Comparison of ENCODE assay signal across 9 mouse cellular contexts in genomic region chr5:135777796-135778470, GRCm38 (mm10). TPM values are rescaled to one million over a fixed set of nuclear protein-coding genes. Genes with fewer than 3 reads are reported as not detected.
DNase-seq lines count a peak whose midpoint lies in the region; ATAC-seq and TF ChIP-seq lines count a peak whose summit lies in the region.
"Had no signal": no experiment of that assay in that cellular context is flagged by ENCODE, and none has a peak within 500 bp of the region (broad histone marks: within the 10 kb centered on the region; RNA-seq: fewer than 3 reads in every experiment).

Styxl1 (minus strand) TSS chr5:135778385.

- H3K4me1 ChIP-seq in cerebellum, adult 2 months (ENCODE audit: control insufficient read depth, insufficient read depth, low read length): peaks cover 11% of the 10 kb centered on the region; the same call in 1 of the 2 replicates
- peaks cover 27% of the 10 kb centered on the region for H3K4me1 ChIP-seq in forebrain, embryonic 15.5 days
- peaks cover 42% of the 10 kb centered on the region for H3K4me1 ChIP-seq in liver, embryonic 16.5 days (ENCODE audit: control insufficient read depth, low read depth, low read length)

- no peaks in the 10 kb centered on the region for H3K9me3 ChIP-seq in forebrain, embryonic 15.5 days
- no peaks in the 10 kb centered on the region for H3K9me3 ChIP-seq in liver, embryonic 16.5 days (replicated peaks; ENCODE audit: control insufficient read depth, low read length)

- TF ChIP-seq CTCF in cerebellum, adult 2 months (IDR thresholded peaks at IDR 0.05; ENCODE audit: borderline replicate concordance, insufficient read depth, low read depth, low read length): no peak

- H3K4me2 ChIP-seq in forebrain, embryonic 15.5 days (replicated peaks): peak within 1 kb of the TSS; percentile 78
- peak within 1 kb of the TSS; percentile 94 for H3K4me2 ChIP-seq in liver, embryonic 16.5 days (ENCODE audit: low read depth, low read length)

- no peak for TF ChIP-seq POLR2A in cerebellum, adult 2 months (IDR thresholded peaks at IDR 0.05; ENCODE audit: borderline replicate concordance, insufficient read depth, low read length)

- H3K4me3 ChIP-seq in cerebellum, adult 2 months (replicated peaks; ENCODE audit: insufficient read depth, low read depth, low read length): peak within 1 kb of the TSS; percentile 95
- peak within 1 kb of the TSS; percentile 79 for H3K4me3 ChIP-seq in forebrain, embryonic 15.5 days
- H3K4me3 ChIP-seq in liver, embryonic 16.5 days (ENCODE audit: low read depth, low read length): peak within 1 kb of the TSS; percentile 98

- peak within 1 kb of the TSS; percentile 92 for H3K9ac ChIP-seq in forebrain, embryonic 15.5 days (replicated peaks)
- peak within 1 kb of the TSS; percentile 99 for H3K9ac ChIP-seq in liver, embryonic 16.5 days (ENCODE audit: low read depth, low read length)

- WGBS in cerebellum, adult 2 months: under 1% methylated on average over 45 of the region's 45 CpGs
- WGBS in forebrain, embryonic 15.5 days: under 1% methylated on average over 43 of the region's 45 CpGs
- WGBS in liver, embryonic 16.5 days (ENCODE audit: insufficient replicate concordance): under 1% methylated on average over 45 of the region's 45 CpGs

- H3K27ac ChIP-seq in cerebellum, adult 2 months (ENCODE audit: insufficient read depth, low read length): peak within 1 kb of the TSS; percentile 94
- peak within 1 kb of the TSS; percentile 90 for H3K27ac ChIP-seq in forebrain, embryonic 15.5 days (replicated peaks)
- H3K27ac ChIP-seq in liver, embryonic 16.5 days (ENCODE audit: low read length): peak within 1 kb of the TSS; percentile 95

- no peaks in the 10 kb centered on the region for H3K27me3 ChIP-seq in cerebellum, adult 2 months (ENCODE audit: control insufficient read depth, insufficient read depth, low read length)
- H3K27me3 ChIP-seq in forebrain, embryonic 15.5 days: no peaks in the 10 kb centered on the region
- no peaks in the 10 kb centered on the region for H3K27me3 ChIP-seq in liver, embryonic 16.5 days (ENCODE audit: control insufficient read depth, insufficient read depth, low read depth, low read length)

- DNase-seq in cerebellum, adult 2 months: no peak
- no peak for DNase-seq in cerebellum, postnatal 14 days
- peak; percentile 62 to 77 for DNase-seq in right cerebral cortex, postnatal 10 days (ENCODE audit: low spot score in 2 of 2)
- DNase-seq in right cerebral cortex, adult 18-20 months: no peak
- DNase-seq in thymus, postnatal 0 days (ENCODE audit: low spot score): no peak
- no peak for DNase-seq in layer of hippocampus, postnatal 10 days (ENCODE audit: low spot score in 2 of 2)

- peaks cover 5% of the 10 kb centered on the region; the same call in 1 of the 2 replicates for H3K36me3 ChIP-seq in forebrain, embryonic 15.5 days
- H3K36me3 ChIP-seq in liver, embryonic 16.5 days (ENCODE audit: control insufficient read depth, insufficient read depth): peaks cover 6% of the 10 kb centered on the region

- peak; percentile 93 for ATAC-seq in forebrain, embryonic 15.5 days (replicated peaks)
- ATAC-seq in liver, embryonic 16.5 days (ENCODE audit: low read depth): peak; percentile 3; the same call in 1 of the 2 replicates

RNA-seq across cellular contexts. Expression of gene Styxl1, which starts in this region (rescaled TPM):
- 0.26 and 0.62 TPM in 2 replicates for polyA plus RNA-seq in cerebellum, adult 2 months (2012; rRNA removed)
- polyA plus RNA-seq in forebrain, embryonic 15.5 days (2015; fragmentation: Nextera tagmentation; extraction: Ambion mirVana): 0.34 TPM in 2 replicates
- 0.13 TPM in 1 of 2 replicates, not detected in the other for polyA plus RNA-seq in liver, embryonic 16.5 days (2015; fragmentation: Nextera tagmentation; extraction: Ambion mirVana)
- 0.83 and 0.96 TPM in 2 replicates for polyA plus RNA-seq in thymus, postnatal 0 days (2015; fragmentation: Nextera tagmentation; extraction: Ambion mirVana)
- total RNA-seq in layer of hippocampus, postnatal 10 days (2021): under 1 TPM; 0.55 to 0.87 TPM
- total RNA-seq: left cerebral cortex, postnatal 14 days had no signal

Comparison
In these comparisons a context has a peak if more than half of its experiments do, and no peak if none do; other contexts are left out.
1. DNase-seq: peak in right cerebral cortex, postnatal 10 days (2 of 2); none in cerebellum, adult 2 months (0 of 2), cerebellum, postnatal 14 days (0 of 2), right cerebral cortex, adult 18-20 months (single experiment), thymus, postnatal 0 days (single experiment) and layer of hippocampus, postnatal 10 days (0 of 2).
2. Peak in ATAC-seq, H3K4me3 ChIP-seq, H3K27ac ChIP-seq, H3K9ac ChIP-seq and H3K4me2 ChIP-seq in forebrain, embryonic 15.5 days; RNA of the gene not detected or under 1 TPM.
3. Peak in ATAC-seq, H3K4me3 ChIP-seq, H3K27ac ChIP-seq, H3K9ac ChIP-seq and H3K4me2 ChIP-seq in liver, embryonic 16.5 days; RNA of the gene not detected or under 1 TPM.
4. Peak in every context shown above with its lines, with median percentiles within 50 percentile points of each other: H3K27ac ChIP-seq and H3K4me3 ChIP-seq.